Mouse (Mus musculus) liver, embryonic 14.5 days (tissue): Measurements from ENCODE around the gene Vegfa. TPM values are rescaled to one million over a fixed set of nuclear protein-coding genes. Genes with fewer than 3 reads are reported as not detected.

Experiments used
- ATAC-seq: fragments of 200-750 bp; cut with Nextera tagmentation; 2 replicates; pipeline ENCODE4 v1.8.0; 2017; ENCODE audit warnings: moderate number of reproducible peaks, mild to moderate bottlenecking, moderate library complexity; ENCODE audit not compliant: insufficient read depth
- DNase-seq, 3 experiments: peaks; one replicate each; pipeline ENCODE4 v3.0.0-alpha.2; 2012 to 2013; ENCODE audit warnings: low read depth in 3 of 3, low spot score in 3 of 3
- H3K27ac ChIP-seq: fragments of 300-500 bp; sonication (generic); 2 replicates; pipeline ENCODE4 v1.5.1; 2014; ENCODE audit warnings: moderate library complexity, mild to moderate bottlenecking, control low read depth, inconsistent platforms
- H3K27me3 ChIP-seq: fragments of 300-500 bp; sonication (generic); 2 replicates; pipeline ENCODE4 v1.6.1; 2014; ENCODE audit warnings: mild to moderate bottlenecking, low read length, moderate library complexity; ENCODE audit not compliant: control insufficient read depth, insufficient read depth
- H3K36me3 ChIP-seq: fragments of 300-500 bp; sonication (generic); replicated peaks from 2 replicates; pipeline ENCODE4 v1.6.1; 2014; ENCODE audit warnings: low read depth; ENCODE audit not compliant: control insufficient read depth, insufficient read depth
- H3K4me1 ChIP-seq, 2 experiments: fragments of 200-500 bp in 1 of 2; fragments of 300-500 bp in 1 of 2; sonication (generic) in 1 of 2; replicated peaks; 2 replicates each; pipeline ENCODE4 v1.6.1; 2012 to 2014; ENCODE audit warnings: antibody characterized with exemption in 1 of 2, inconsistent platforms in 1 of 2, low read length in 1 of 2; ENCODE audit not compliant: control insufficient read depth in 2 of 2, insufficient read depth in 2 of 2
- H3K4me2 ChIP-seq: fragments of 300-500 bp; sonication (generic); 2 replicates; pipeline ENCODE4 v1.6.1; 2014; ENCODE audit warnings: low read depth, mild to moderate bottlenecking, control low read depth, moderate library complexity
- H3K4me3 ChIP-seq, 2 experiments: fragments of 200-500 bp in 1 of 2; fragments of 300-500 bp in 1 of 2; sonication (generic) in 1 of 2; 2 replicates each; pipeline ENCODE4 v1.5.1; 2012 to 2014; ENCODE audit warnings: low read depth in 2 of 2, low read length in 2 of 2, mild to moderate bottlenecking in 2 of 2, control low read depth in 1 of 2, inconsistent platforms in 1 of 2, moderate library complexity in 1 of 2; ENCODE audit not compliant: insufficient read depth in 1 of 2
- H3K9ac ChIP-seq: fragments of 300-500 bp; sonication (generic); replicated peaks from 2 replicates; pipeline ENCODE4 v1.6.1; 2014; ENCODE audit warnings: mild to moderate bottlenecking, control low read depth, moderate library complexity
- H3K9me3 ChIP-seq: fragments of 300-500 bp; sonication (generic); 2 replicates; pipeline ENCODE4 v1.6.1; 2016; ENCODE audit warnings: low read length, mixed read lengths; ENCODE audit not compliant: control insufficient read depth
- CTCF ChIP-seq: IDR thresholded peaks from 2 replicates; pipeline ENCODE4 v1.5.1; 2016; ENCODE audit warnings: antibody characterized with exemption, low read depth, control low read depth
- EP300 ChIP-seq: IDR thresholded peaks from 2 replicates; pipeline ENCODE4 v1.6.1; 2016; ENCODE audit warnings: antibody characterized with exemption, low read depth
- WGBS: fragments of 180-500 bp; shearing (Covaris S2); extraction: QIAGEN DNeasy Blood & Tissue Kit; methylation state at CpG from one replicate; pipeline ENCODE4 v1.1.7; 2014; ENCODE audit not compliant: insufficient replicate concordance; 5-methylcytosine and 5-hydroxymethylcytosine counted together
- polyA plus RNA-seq, 2 experiments: library from polyadenylated mRNA; depleted of rRNA in 1 of 2; stranded (reverse) in 1 of 2; unstranded in 1 of 2; fragments of >200 nt; fragmentation: Nextera tagmentation in 1 of 2; extraction: Ambion mirVana in 1 of 2; gene quantifications; 2 replicates each; pipeline versions ENCODE4 v1.2.1 to v1.2.3; 2012 to 2014

Vegfa gene
- polyA plus RNA-seq, 2 experiments: 1.2 to 33.9 TPM

- H3K9me3 ChIP-seq: no peaks in the 10 kb centered on the region
- no peak for DNase-seq
Measured at GRCm38 (mm10) chr17:45981841-45982240, 50.3 kb downstream of the Vegfa start.

GRCm38 (mm10) chr17:45979025-45979805 is 53.0 kb downstream of the Vegfa start:
- Histone ChIP-seq H3K4me3 (no peak overlapping the region), H3K4me1 (peaks cover 0 to 8% of the 10 kb centered on the region in 2 experiments; a peak in 2 of 4 replicates), H3K9ac (no peak overlapping the region), H3K9me3 (no peaks in the 10 kb centered on the region), H3K27ac (no peak overlapping the region), H3K4me2 (no peak overlapping the region), H3K36me3 (no peaks in the 10 kb centered on the region), H3K27me3 (no peaks in the 10 kb centered on the region)
- no peak for ATAC-seq
- 58% methylated on average over 10 of the region's 10 CpGs for WGBS
- no peak for DNase-seq
- TF ChIP-seq EP300 (no peak), CTCF (no peak)

More at GRCm38 (mm10) chr17:45981841-45982240, 50.3 kb downstream of the Vegfa start:
- Histone ChIP-seq H3K9ac (no peak overlapping the region), H3K36me3 (no peaks in the 10 kb centered on the region), H3K27me3 (no peaks in the 10 kb centered on the region), H3K4me3 (no peak overlapping the region), H3K4me2 (no peak overlapping the region), H3K4me1 (peaks cover 0 to 2% of the 10 kb centered on the region in 2 experiments; a peak in 1 of 4 replicates), H3K27ac (no peak overlapping the region)
- TF ChIP-seq CTCF (no peak), EP300 (no peak)
- no peak for ATAC-seq
- 42% methylated on average over 1 of the region's 1 CpGs for whole genome bisulfite sequencing

- WGBS: 20% methylated on average over 7 of the region's 7 CpGs
- Histone ChIP-seq H3K4me1 (peaks cover 17 to 39% of the 10 kb centered on the region in 2 experiments), H3K27me3 (no peaks in the 10 kb centered on the region), H3K27ac (no peak overlapping the region), H3K4me3 (no peak overlapping the region), H3K4me2 (no peak overlapping the region), H3K9ac (no peak overlapping the region), H3K9me3 (no peaks in the 10 kb centered on the region), H3K36me3 (no peaks in the 10 kb centered on the region)
- DNase-seq (no peak), ATAC-seq (no peak)
- no peak for TF ChIP-seq CTCF
- no peak for TF ChIP-seq EP300
Measured at GRCm38 (mm10) chr17:45974461-45974860, 57.7 kb downstream of the Vegfa start.

GRCm38 (mm10) chr17:45973214-45973613 is 59.0 kb downstream of the Vegfa start:
- no peaks in the 10 kb centered on the region for H3K27me3 ChIP-seq
- peak overlapping the region; percentile 7 for H3K27ac ChIP-seq
- WGBS: 7% methylated on average over 7 of the region's 7 CpGs
- peak; percentile 82 for ATAC-seq
- H3K4me1 ChIP-seq: peaks cover 17 to 37% of the 10 kb centered on the region in 2 experiments
- H3K9me3 ChIP-seq: no peaks in the 10 kb centered on the region
- DNase-seq: peak; percentile 27 to 37 (median 35)
- H3K36me3 ChIP-seq: no peaks in the 10 kb centered on the region
- TF ChIP-seq EP300 (no peak), CTCF (no peak)
- H3K4me2 ChIP-seq: peak overlapping the region; percentile 28
- no peak overlapping the region for H3K9ac ChIP-seq
- no peak overlapping the region for H3K4me3 ChIP-seq

GRCm38 (mm10) chr17:45972405-45972804 is 59.8 kb downstream of the Vegfa start:
- 73% methylated on average over 7 of the region's 7 CpGs for WGBS
- Histone ChIP-seq H3K27me3 (no peaks in the 10 kb centered on the region), H3K9ac (no peak overlapping the region), H3K9me3 (no peaks in the 10 kb centered on the region), H3K4me1 (peaks cover 17 to 37% of the 10 kb centered on the region in 2 experiments), H3K36me3 (no peaks in the 10 kb centered on the region), H3K27ac (no peak overlapping the region), H3K4me2 (no peak overlapping the region), H3K4me3 (no peak overlapping the region)
- TF ChIP-seq EP300 (no peak), CTCF (no peak)
- ATAC-seq (no peak), DNase-seq (no peak)
